Mouse (Mus musculus): ENCODE data around the gene Osbpl5.
"Not testable (repeated sequence)": the region's sequence is repeated elsewhere in the genome, so short reads cannot be mapped to it uniquely, and the experiment has no call there.

The Osbpl5 gene

DNA sequence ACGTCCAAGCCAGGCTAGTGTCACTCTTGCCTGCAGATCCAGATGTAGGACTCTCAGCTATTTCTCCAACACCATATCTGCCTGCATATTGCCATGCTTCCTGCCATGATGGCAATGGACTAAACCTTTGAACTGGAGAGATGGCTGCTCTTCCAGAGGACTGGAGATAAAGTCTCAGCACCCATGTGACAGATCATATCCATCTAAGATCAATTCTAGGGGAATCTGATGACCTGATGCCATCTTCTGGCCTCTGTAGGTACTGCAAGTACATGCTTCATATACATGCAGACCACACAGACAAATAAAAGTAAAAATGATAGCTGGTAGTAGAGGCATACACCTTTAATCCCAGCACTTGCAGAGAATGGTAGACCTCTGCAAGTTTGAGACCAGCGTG lies 60.6 kb downstream of the Osbpl5 start:
- peak; percentile 40 for DNase-seq

DNA sequence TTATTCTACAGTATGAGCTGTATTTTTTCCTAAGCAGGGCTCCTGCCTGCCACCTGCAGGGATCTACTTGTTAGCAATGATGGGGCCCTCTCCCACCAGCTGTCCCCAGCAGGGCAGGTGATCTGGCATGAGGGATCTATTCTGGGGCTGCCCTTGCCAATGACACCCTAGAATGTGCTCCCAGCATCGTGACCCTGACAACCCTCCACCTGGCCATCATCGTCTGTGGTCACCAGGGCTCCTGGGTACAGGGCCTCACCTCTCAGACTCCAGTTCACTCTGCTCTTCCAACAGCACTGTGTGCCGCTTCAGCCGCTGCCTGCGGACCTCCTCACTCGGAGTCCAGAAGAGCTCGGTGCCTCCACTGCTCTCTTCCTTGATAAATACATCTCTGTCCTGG lies 62.2 kb downstream of the Osbpl5 start:
- DNase-seq: no peak

DNA sequence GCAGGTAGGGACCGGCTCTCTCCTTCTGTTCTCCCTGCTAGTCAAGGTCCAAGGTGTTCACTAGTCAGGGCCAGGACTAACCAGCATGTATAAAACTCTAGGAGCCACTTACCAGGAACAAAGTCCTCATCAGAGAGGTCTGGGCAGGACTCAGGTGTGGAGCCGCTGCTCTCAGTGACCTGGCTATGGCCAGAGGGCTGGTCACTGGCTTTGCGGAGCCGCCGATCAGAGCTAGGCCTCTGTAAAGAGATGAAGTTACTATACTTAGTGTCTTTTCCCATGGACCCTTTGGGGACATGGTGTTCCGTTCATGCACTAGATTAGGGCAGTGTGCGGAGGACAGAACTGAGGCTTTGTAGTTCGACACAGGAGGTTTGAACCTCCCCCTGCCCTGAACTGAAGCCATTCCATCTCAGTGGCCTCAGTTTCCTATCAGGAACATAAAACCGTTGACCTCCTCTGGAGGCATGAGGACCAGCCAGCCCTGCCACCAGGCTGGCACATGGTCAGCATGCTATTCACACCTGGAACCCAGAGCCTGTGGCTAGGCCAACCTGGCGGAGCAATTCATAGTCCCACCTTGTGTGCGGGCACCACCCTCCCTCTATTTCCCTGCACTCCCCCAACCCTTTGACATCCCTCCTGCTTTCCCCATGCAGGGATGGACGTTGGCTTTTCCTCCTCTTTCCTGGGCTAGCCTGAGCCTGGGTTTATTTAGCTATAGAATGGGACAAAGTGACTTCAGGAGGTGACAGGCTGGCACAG lies 63.9 kb downstream of the Osbpl5 start:
- DNase-seq: no peak

GRCm38 (mm10) chr7:143691909-143692308 lies 64.9 kb downstream of the Osbpl5 start:
- DNase-seq: no peak

- no peak for DNase-seq
Observed at GRCm38 (mm10) chr7:143691181-143691580, 65.6 kb downstream of the Osbpl5 start.

DNA sequence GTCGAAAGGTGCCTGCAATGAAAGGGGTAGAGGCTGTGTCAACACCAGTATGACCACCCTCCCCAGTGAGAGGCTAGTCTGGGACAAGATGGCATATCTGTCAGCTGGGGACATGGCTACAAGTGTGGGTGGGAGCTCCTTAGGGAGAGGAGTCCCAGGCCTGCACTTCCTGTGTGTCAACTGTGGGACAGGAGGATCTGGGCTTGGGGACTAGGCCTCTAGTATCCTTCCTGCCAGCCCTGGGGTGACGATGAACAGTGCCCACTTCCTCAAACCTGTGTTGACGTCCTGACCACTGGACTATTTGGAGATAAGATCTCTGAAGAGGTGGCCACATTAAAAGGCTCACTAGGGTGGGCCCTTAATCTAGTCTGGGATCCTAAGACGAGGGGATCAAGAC lies 66.8 kb downstream of the Osbpl5 start:
- no peak for DNase-seq

DNA sequence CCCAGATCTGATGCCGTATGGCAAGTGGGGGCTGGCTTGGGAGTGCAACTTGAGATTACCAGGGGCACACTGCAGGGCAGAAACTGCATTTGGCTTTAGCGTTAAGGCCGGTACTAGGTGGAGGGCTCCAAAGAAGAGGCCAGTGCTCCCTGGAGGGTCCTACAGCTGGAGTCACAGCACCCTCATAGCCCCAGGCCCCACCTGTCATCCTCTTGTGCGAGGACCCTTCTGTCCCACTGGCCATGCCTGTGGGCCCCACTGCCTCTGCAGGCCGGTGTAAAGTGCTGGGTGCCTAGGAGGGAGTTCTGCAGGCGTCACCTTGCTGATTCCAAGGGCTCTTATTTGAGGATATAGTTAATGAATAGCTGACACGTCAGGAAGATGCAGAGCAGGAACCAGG lies 67.3 kb downstream of the Osbpl5 start:
- DNase-seq: no peak

DNA sequence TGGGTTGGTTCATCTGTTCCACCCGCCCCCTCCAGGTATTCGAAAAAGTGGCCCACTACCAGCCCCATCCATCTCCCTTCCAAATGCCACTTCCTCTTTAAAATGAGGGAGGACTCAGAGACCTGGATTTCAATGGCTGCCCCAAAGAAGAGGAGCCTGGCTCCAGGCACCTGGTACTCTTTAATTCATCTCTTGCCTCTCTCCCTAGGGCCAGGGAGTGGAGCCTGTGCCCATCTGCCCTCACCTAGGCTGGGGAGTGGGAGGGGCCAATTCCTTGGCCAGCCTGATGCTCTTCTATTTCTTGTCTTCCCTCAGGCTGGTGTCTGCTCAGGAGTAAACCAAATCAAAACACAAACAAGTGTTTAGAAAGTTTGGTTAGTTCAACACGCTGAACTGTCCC lies 70.1 kb downstream of the Osbpl5 start:
- DNase-seq: not testable (repeated sequence)

DNA sequence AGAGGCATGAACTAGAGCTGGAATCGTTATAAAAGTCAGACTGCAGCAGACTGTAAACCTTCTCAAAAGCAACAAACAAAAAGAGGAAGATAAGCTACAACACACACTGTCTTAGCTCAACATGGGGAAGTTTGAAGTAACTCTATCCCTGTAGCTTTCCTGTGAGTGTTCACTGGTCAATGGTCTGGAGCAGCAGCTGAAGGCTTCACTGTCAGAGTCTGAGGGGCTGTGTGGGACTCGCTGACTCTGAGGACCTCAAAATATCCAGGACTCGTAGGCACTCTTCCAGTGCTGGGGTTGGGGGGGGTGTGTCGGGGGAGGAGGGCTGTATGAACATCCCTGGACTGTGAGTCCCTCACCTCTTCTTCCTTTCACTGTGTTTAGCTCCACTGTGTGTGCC lies 70.6 kb downstream of the Osbpl5 start:
- not testable (repeated sequence) for DNase-seq

DNA sequence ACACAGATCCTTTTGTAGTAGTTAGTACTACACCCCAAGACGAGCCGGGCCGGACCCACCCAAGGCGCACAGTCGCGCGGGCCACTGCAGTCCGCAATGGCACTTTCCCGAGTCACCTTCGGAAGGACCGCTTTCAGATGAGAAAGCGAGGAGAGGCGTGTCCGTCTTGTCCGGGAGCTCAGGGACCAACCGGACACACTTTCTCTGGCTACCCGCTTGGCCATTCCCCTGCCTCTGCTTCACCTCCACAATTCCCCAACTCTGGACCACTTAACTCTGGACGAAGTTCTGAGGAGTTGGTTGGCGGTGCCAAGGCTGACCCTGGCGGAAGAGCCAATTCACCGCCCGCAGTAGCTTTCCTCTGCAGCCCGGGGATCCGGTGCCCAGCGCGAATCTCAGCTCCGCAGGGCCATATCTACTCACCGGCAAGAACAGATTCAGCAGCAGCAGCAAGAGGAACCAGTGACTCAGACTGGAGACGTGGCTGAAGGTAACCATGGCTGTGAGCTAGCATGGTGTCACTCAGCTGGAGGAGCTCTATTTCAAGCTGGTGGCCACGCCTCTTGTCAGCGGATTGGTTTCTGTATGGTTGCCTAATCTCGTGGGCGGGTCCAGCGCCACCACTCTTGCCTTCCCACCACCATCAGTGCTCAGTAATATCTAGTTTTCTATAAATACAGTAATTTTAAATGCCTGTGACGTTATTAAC lies 71.3 kb downstream of the Osbpl5 start, which contains the start of gene Tnfrsf23:
Tnfrsf23 (minus strand) TSS at position 514 of the 709 bp plus-strand sequence.
- peak; percentile 36 for DNase-seq

GRCm38 (mm10) chr7:143684569-143684968 lies 72.2 kb downstream of the Osbpl5 start:
- not testable (repeated sequence) for DNase-seq

- DNase-seq: no peak
Observed at GRCm38 (mm10) chr7:143681566-143681965, 75.2 kb downstream of the Osbpl5 start.

- not testable (repeated sequence) for DNase-seq
Observed at GRCm38 (mm10) chr7:143680836-143681235, 75.9 kb downstream of the Osbpl5 start.

DNA sequence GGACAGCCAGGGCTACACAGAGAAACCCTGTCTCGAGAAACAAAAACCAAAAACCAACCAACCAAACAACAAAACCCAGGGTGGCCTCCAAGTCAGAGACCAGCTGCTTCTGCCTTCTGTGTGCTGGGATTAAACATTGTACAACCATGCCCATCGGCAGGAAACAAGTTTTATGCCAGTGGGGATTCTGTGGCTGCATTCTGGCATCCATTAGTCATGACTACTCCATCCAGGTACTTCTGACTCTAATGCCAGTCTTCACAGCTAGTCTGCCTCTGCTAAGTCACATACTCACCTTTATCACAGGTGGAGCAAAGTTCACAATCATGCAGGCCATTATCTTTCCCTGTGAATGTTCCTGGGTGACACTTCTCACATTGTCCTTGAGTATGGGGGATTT lies 77.1 kb downstream of the Osbpl5 start:
- DNase-seq: not testable (repeated sequence)

- DNase-seq: no peak
Observed at GRCm38 (mm10) chr7:143666427-143667311, 90.1 kb downstream of the Osbpl5 start.

DNA sequence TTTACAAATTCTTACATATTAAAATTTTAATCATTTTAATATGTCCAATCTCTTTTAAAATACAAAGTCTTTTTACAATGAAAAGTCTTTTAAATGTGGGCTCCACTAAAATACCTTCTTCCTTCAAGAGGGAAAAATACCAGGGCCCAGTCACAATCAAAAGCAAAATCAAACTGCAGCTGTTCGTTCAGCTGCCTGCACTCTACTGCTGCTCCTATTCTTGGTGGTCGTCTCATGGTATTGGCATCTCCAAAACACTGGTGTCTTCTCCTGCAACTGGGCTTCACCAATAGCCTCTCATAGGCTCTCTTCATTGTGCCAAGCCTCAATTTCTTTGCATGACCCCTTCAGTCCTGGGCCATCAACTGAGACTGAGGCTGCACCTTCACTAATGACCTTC lies 93.3 kb downstream of the Osbpl5 start:
- DNase-seq: no peak

- no peak for DNase-seq
Observed at GRCm38 (mm10) chr7:143660797-143661196, 96.0 kb downstream of the Osbpl5 start.

GRCm38 (mm10) chr7:143649769-143650346 lies 106.9 kb downstream of the Osbpl5 start:
- DNase-seq: not testable (repeated sequence)

DNA sequence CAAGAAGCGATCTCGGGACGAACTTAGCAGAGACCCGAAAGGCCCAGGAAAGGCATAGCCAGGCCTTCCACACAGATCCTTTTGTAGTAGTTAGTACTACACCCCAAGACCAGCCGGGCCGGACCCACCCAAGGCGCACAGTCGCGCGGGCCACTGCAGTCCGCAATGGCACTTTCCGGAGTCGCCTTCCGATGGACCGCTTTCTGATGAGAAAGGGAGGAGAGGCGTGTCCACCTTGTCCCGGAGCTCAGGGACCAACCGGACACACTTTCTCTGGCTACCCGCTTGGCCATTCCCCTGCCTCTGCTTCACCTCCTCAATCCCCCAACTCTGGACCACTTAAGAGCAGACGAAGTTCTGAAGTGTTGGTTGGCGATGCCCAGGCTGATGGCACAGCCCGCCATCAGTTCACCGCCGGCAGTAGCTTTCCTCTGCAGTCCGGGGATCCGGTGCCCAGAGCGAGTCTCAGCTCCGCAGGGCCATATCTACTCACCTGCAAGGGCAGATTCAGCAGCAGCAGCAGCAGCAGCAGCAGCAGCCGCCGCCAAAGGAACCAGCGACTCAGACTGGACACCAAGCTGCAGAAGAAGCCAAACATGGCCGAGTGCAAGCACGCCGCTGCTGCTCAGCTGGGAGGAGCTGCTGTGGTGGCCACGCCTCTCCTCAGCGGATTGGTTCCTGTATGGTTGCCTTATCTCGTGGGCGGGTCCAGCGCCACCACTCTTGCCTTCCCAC lies 107.6 kb downstream of the Osbpl5 start, which contains the start of gene Tnfrsf22:
Tnfrsf22 (minus strand) TSS at position 628 of the 735 bp plus-strand sequence.
- peak; percentile 77 for DNase-seq

DNA sequence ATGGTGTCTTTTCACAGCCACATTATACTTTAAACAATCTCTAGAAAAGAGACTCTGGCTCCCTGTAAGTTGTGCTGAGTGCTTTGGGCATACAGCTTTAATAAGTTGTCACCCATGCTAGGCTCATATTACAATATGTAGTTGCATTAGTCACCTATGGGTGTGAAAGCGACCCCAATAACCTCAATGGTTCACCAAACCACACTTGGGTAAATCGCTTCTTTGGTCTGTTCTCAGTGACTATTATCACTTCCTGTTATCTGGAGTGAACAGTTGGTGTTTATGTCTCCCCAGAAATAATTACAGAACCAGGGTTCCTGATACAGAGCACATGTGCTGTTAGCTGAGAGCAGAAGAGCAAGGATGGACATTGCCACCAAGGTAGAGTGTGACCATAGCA lies 112.8 kb downstream of the Osbpl5 start:
- not testable (repeated sequence) for DNase-seq
